Mouse (Mus musculus) midbrain, embryonic 16.5 days (tissue): Measurements from ENCODE around the gene Pik3cg. TPM values are rescaled to one million over a fixed set of nuclear protein-coding genes. Genes with fewer than 3 reads are reported as not detected.

ENCODE experiments used
- ATAC-seq: fragments of 200-750 bp; cut with Nextera tagmentation; 2 replicates; pipeline ENCODE4 v1.8.0; 2017; ENCODE audit warnings: moderate TSS enrichment
- H3K27ac ChIP-seq: fragments of 300-500 bp; sonication (generic); 2 replicates; pipeline ENCODE4 v1.5.1; 2014; ENCODE audit warnings: mild to moderate bottlenecking, low read length, mixed read lengths
- H3K27me3 ChIP-seq: fragments of 300-500 bp; sonication (generic); 2 replicates; pipeline ENCODE4 v1.6.1; 2014; ENCODE audit warnings: low read depth, low read length, mixed read lengths; ENCODE audit not compliant: control insufficient read depth, insufficient read depth
- H3K36me3 ChIP-seq: fragments of 300-500 bp; sonication (generic); 2 replicates; pipeline ENCODE4 v1.6.1; 2014; ENCODE audit warnings: mild to moderate bottlenecking, low read length, moderate library complexity, mixed read lengths; ENCODE audit not compliant: control insufficient read depth, insufficient read depth
- H3K4me1 ChIP-seq: fragments of 300-500 bp; sonication (generic); 2 replicates; pipeline ENCODE4 v1.6.1; 2014; ENCODE audit warnings: mild to moderate bottlenecking, low read length, mixed read lengths; ENCODE audit not compliant: control insufficient read depth, insufficient read depth
- H3K4me2 ChIP-seq: fragments of 300-500 bp; sonication (generic); 2 replicates; pipeline ENCODE4 v1.6.1; 2014; ENCODE audit warnings: mild to moderate bottlenecking, low read length, mixed read lengths
- H3K4me3 ChIP-seq: fragments of 300-500 bp; sonication (generic); 2 replicates; pipeline ENCODE4 v1.5.1; 2014; ENCODE audit warnings: low read depth, mild to moderate bottlenecking, low read length, moderate library complexity, mixed read lengths
- H3K9ac ChIP-seq: fragments of 300-500 bp; sonication (generic); 2 replicates; pipeline ENCODE4 v1.6.1; 2014; ENCODE audit warnings: low read depth, low read length, mixed read lengths
- H3K9me3 ChIP-seq: fragments of 300-500 bp; sonication (generic); replicated peaks from 2 replicates; pipeline ENCODE4 v1.6.1; 2014; ENCODE audit warnings: mild to moderate bottlenecking, low read length, mixed read lengths; ENCODE audit not compliant: control insufficient read depth, poor library complexity, severe bottlenecking
- WGBS: fragments of 180-500 bp; shearing (Covaris S2); extraction: QIAGEN DNeasy Blood & Tissue Kit; methylation state at CpG from one replicate; pipeline ENCODE4 v1.1.7; 2014; 5-methylcytosine and 5-hydroxymethylcytosine counted together
- polyA plus RNA-seq: library from polyadenylated mRNA; unstranded; fragments of >200 nt; fragmentation: Nextera tagmentation; extraction: Ambion mirVana; gene quantifications from 2 replicates; pipeline ENCODE4 v1.2.1, GENCODE M21; 2015

Gene Pik3cg
- polyA plus RNA-seq, 1 experiment from 2014 or later, result 0.82 TPM

- no peak for ATAC-seq
- WGBS, result 89% methylated on average over 5 of the region's 5 CpGs
- no peaks in the 10 kb centered on the region; the same call in 1 of the 2 replicates for H3K4me1 ChIP-seq
- H3K9me3 ChIP-seq, result no peaks in the 10 kb centered on the region
- no peak overlapping the region for H3K4me3 ChIP-seq
- no peak overlapping the region for H3K27ac ChIP-seq
- H3K27me3 ChIP-seq, result no peaks in the 10 kb centered on the region
- H3K36me3 ChIP-seq, result no peaks in the 10 kb centered on the region
- no peak overlapping the region for H3K9ac ChIP-seq
- H3K4me2 ChIP-seq, result no peak overlapping the region
Measured at GRCm38 (mm10) chr12:32143782-32144181, 64.7 kb downstream of the Pik3cg start.

- 84% methylated on average over 4 of the region's 4 CpGs for WGBS
- H3K27ac ChIP-seq, result no peak overlapping the region
- no peaks in the 10 kb centered on the region for H3K27me3 ChIP-seq
- H3K4me3 ChIP-seq, result no peak overlapping the region
- no peak overlapping the region for H3K4me2 ChIP-seq
- no peak for ATAC-seq
- no peak overlapping the region for H3K9ac ChIP-seq
- H3K36me3 ChIP-seq, result no peaks in the 10 kb centered on the region
- H3K9me3 ChIP-seq, result no peaks in the 10 kb centered on the region
- H3K4me1 ChIP-seq, result no peaks in the 10 kb centered on the region; the same call in 1 of the 2 replicates
Measured at GRCm38 (mm10) chr12:32143151-32143550, 65.3 kb downstream of the Pik3cg start.

GRCm38 (mm10) chr12:32141766-32142165 lies 66.7 kb downstream of the Pik3cg start:
- no peaks in the 10 kb centered on the region for H3K9me3 ChIP-seq
- no peaks in the 10 kb centered on the region; the same call in 1 of the 2 replicates for H3K4me1 ChIP-seq
- H3K36me3 ChIP-seq, result no peaks in the 10 kb centered on the region
- H3K27me3 ChIP-seq, result no peaks in the 10 kb centered on the region
- no peak for ATAC-seq
- no peak overlapping the region for H3K4me2 ChIP-seq
- H3K4me3 ChIP-seq, result no peak overlapping the region
- H3K9ac ChIP-seq, result no peak overlapping the region
- H3K27ac ChIP-seq, result no peak overlapping the region

GRCm38 (mm10) chr12:32138831-32139230 lies 69.6 kb downstream of the Pik3cg start:
- Histone ChIP-seq H3K27me3 (no peaks in the 10 kb centered on the region), H3K4me3 (no peak overlapping the region), H3K9ac (no peak overlapping the region), H3K4me1 (no peaks in the 10 kb centered on the region), H3K27ac (no peak overlapping the region), H3K4me2 (no peak overlapping the region), H3K36me3 (no peaks in the 10 kb centered on the region), H3K9me3 (no peaks in the 10 kb centered on the region)
- ATAC-seq, result no peak
- whole genome bisulfite sequencing, result 79% methylated on average over 5 of the region's 5 CpGs

GRCm38 (mm10) chr12:32138362-32138761 lies 70.1 kb downstream of the Pik3cg start:
- no peak for ATAC-seq

GRCm38 (mm10) chr12:32137542-32137941 lies 70.9 kb downstream of the Pik3cg start:
- Histone ChIP-seq H3K27ac (no peak overlapping the region), H3K4me1 (peaks cover 9% of the 10 kb centered on the region), H3K9ac (no peak overlapping the region), H3K4me2 (no peak overlapping the region), H3K4me3 (no peak overlapping the region), H3K36me3 (no peaks in the 10 kb centered on the region), H3K9me3 (no peaks in the 10 kb centered on the region), H3K27me3 (no peaks in the 10 kb centered on the region)
- no peak for ATAC-seq
- 88% methylated on average over 2 of the region's 2 CpGs for WGBS

More at GRCm38 (mm10) chr12:32138362-32138761, 70.1 kb downstream of the Pik3cg start:
- H3K4me3 ChIP-seq, result no peak overlapping the region
- peaks cover 2% of the 10 kb centered on the region; the same call in 1 of the 2 replicates for H3K4me1 ChIP-seq
- H3K27ac ChIP-seq, result no peak overlapping the region
- H3K36me3 ChIP-seq, result no peaks in the 10 kb centered on the region
- H3K9ac ChIP-seq, result no peak overlapping the region
- H3K4me2 ChIP-seq, result no peak overlapping the region
- 71% methylated on average over 9 of the region's 9 CpGs for WGBS
- H3K27me3 ChIP-seq, result no peaks in the 10 kb centered on the region
- no peaks in the 10 kb centered on the region for H3K9me3 ChIP-seq

- Histone ChIP-seq H3K27ac (no peak overlapping the region; the same call in 1 of the 2 replicates), H3K9me3 (no peaks in the 10 kb centered on the region), H3K27me3 (no peaks in the 10 kb centered on the region), H3K4me1 (peaks cover 9% of the 10 kb centered on the region), H3K36me3 (no peaks in the 10 kb centered on the region), H3K4me2 (peak overlapping the region; percentile 12; the same call in 1 of the 2 replicates), H3K9ac (no peak overlapping the region), H3K4me3 (no peak overlapping the region)
- ATAC-seq, result peak; percentile 42; the same call in 1 of the 2 replicates
- WGBS, result 26% methylated on average over 14 of the region's 14 CpGs
Measured at GRCm38 (mm10) chr12:32127599-32128507, 80.6 kb downstream of the Pik3cg start.

GRCm38 (mm10) chr12:32127158-32127557 lies 81.3 kb downstream of the Pik3cg start:
- no peaks in the 10 kb centered on the region for H3K27me3 ChIP-seq
- WGBS, result 67% methylated on average over 2 of the region's 2 CpGs
- H3K36me3 ChIP-seq, result no peaks in the 10 kb centered on the region
- H3K9me3 ChIP-seq, result no peaks in the 10 kb centered on the region
- H3K4me3 ChIP-seq, result no peak overlapping the region
- H3K4me1 ChIP-seq, result peaks cover 3% of the 10 kb centered on the region
- no peak overlapping the region for H3K9ac ChIP-seq
- ATAC-seq, result no peak
- H3K4me2 ChIP-seq, result no peak overlapping the region
- no peak overlapping the region for H3K27ac ChIP-seq

- no peaks in the 10 kb centered on the region for H3K4me1 ChIP-seq
- H3K27me3 ChIP-seq, result no peaks in the 10 kb centered on the region
- H3K9ac ChIP-seq, result no peak overlapping the region
- no peaks in the 10 kb centered on the region for H3K9me3 ChIP-seq
- no peak overlapping the region for H3K4me3 ChIP-seq
- no peak overlapping the region for H3K4me2 ChIP-seq
- no peak overlapping the region for H3K27ac ChIP-seq
- no peak for ATAC-seq
- WGBS, result 97% methylated on average over 2 of the region's 2 CpGs
- no peaks in the 10 kb centered on the region for H3K36me3 ChIP-seq
Measured at GRCm38 (mm10) chr12:32124456-32124855, 84.0 kb downstream of the Pik3cg start.
